Mouse (Mus musculus) erythroblast, embryonic 14.5 days (primary cell): Measurements from ENCODE around the gene Eif2ak3.

Experiments
- GATA1 ChIP-seq: IDR thresholded peaks from 2 replicates; pipeline ENCODE4 v1.6.1; 2012; ENCODE audit warnings: low read length, inconsistent platforms, mixed read lengths
- TAL1 ChIP-seq: IDR thresholded peaks from 3 replicates; pipeline ENCODE4 v1.6.1; 2012; ENCODE audit warnings: low read length, inconsistent platforms, mixed read lengths

GRCm38 (mm10) chr6:70806514-70806912 lies 37.8 kb upstream of the Eif2ak3 start:
- no peak for TF ChIP-seq GATA1
- TF ChIP-seq TAL1, result no peak
